Mouse (Mus musculus) urinary bladder, postnatal 25 days (tissue): ENCODE data around the gene Hadh.
A peak's percentile ranks its signal among the peaks of the same experiment; 100 is the strongest.

ENCODE experiments used
- DNase-seq: peaks from one replicate; pipeline ENCODE4 v3.0.0; 2022; ENCODE audit warnings: low spot score

Hadh gene

GRCm38 (mm10) chr3:131270381-131270780 is 1.5 kb downstream of the Hadh start:
- DNase-seq = no peak

GRCm38 (mm10) chr3:131266366-131267050 is 5.4 kb downstream of the Hadh start:
- DNase-seq = no peak

DNA sequence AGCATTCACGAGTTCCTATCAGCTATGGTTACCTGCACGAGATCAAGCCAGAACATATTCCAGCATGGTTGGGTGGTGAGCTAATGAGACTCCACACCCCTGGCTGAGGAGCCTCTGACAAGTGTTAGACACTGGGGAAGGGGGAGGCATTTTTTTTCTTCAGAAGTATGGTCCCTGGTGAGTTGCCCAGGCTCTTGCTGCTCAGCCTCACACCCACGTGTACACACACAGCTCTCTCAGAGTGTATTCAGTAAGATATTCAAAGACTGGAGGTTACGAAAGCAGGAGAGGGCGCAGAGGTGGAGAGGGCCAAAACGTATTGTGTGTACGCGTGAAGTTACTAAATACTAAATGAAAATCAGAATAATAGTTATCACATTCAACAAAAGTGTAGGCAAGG is 6.4 kb downstream of the Hadh start:
- no peak for DNase-seq

- DNase-seq = no peak
These were observed 8.0 kb downstream of the Hadh start for GRCm38 (mm10) chr3:131263766-131264486.

DNA sequence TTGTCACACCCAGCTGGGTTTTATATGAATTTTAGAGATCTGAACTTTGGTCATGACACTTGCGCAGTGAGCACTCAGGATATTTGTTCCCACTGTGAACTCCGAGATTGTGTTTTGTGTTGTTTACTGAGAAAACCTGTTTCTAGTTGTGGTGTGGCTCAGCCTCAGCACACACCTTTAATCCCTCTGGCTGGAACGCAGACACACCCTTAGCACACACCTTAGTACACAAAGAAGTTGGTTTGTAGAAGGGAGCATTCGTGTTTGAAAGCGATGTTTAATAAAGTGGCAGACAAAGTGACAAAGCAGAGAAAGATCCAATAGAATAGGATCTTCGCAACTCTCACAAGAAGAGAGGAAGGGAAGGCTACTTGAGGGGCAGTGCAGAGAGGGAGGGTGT is 11.5 kb downstream of the Hadh start:
- DNase-seq = no peak

GRCm38 (mm10) chr3:131259392-131259965 is 12.4 kb downstream of the Hadh start:
- no peak for DNase-seq

GRCm38 (mm10) chr3:131258921-131259320 is 13.0 kb downstream of the Hadh start:
- no peak for DNase-seq

DNA sequence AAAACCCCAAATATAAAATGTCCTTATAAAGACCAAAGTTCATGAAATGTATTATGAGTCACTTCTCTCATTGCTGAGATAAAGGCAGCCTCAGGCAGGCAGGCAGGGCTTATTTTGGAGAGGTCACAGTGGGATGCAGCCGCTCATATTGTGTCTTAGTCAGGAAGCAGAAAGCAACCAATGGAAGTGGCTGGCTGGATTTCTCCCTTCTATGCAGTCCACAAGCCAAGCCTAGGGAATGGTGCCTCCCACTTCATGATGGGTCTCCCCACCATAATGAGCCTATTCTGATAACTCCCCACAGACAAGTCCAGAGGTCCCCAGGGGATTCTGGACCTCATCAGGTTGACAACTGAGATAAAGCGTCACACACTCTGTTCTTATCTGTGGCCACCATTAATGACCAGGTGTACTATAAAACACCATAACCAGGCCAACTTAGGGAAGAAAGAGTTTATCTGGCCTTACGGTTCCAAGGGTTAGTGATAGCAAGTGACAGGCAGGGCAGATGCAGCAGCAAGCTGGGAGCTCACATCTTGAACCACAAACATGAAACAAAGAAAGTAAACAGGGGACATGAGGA is 16.4 kb downstream of the Hadh start:
- DNase-seq = no peak

DNA sequence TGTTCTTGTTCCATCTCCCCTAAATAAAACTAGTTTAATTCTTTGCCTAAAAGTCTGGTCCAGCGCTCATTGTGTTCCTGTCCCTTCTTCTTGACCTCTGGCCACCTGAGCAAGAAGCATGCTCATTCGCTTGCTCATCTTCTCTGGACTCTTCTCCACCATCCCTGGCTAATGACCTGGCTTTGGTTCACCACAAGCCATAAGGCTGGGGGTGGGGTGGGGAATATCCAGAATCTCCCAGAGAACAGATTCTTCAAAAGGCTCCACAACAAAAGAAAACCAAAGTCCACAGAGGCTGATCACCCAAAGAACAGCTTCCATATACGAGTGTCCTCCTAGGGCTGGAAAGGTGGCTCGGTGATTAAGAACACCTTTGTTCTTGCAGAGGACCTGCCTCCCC is 16.9 kb downstream of the Hadh start:
- no peak for DNase-seq

- no peak for DNase-seq
These were observed 20.3 kb downstream of the Hadh start for GRCm38 (mm10) chr3:131251601-131252000.

- no peak for DNase-seq
These were observed 20.9 kb downstream of the Hadh start for GRCm38 (mm10) chr3:131250978-131251377.

GRCm38 (mm10) chr3:131250283-131250682 is 21.6 kb downstream of the Hadh start:
- no peak for DNase-seq

GRCm38 (mm10) chr3:131248444-131248843 is 23.5 kb downstream of the Hadh start:
- DNase-seq = no peak

GRCm38 (mm10) chr3:131247851-131248250 is 24.1 kb downstream of the Hadh start:
- no peak for DNase-seq

DNA sequence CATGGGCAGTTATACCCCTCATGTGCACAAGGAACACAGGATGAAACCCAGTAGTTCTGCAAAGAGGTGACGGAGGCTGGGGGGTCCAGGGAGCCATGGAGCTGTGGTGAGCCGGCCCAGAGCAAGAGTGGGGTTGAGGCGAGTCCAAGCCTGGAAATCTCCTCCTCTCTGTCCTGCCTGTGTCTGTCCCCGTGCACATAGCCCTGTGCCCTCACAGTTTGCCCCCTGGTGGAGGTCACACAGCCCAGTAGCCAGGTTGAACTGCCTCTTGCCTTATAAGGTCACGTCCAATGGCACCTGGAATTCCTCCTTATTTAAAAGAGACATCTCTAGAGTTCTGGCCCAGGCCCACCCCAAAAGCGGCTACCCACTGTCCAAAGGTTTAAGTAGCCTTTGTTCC is 24.5 kb downstream of the Hadh start:
- no peak for DNase-seq

GRCm38 (mm10) chr3:131246579-131247046 is 25.3 kb downstream of the Hadh start:
- no peak for DNase-seq

- DNase-seq = peak; percentile 45
These were observed 25.9 kb downstream of the Hadh start for GRCm38 (mm10) chr3:131245766-131246578.

GRCm38 (mm10) chr3:131237785-131238633 is 33.9 kb downstream of the Hadh start:
- DNase-seq = peak; percentile 77

DNA sequence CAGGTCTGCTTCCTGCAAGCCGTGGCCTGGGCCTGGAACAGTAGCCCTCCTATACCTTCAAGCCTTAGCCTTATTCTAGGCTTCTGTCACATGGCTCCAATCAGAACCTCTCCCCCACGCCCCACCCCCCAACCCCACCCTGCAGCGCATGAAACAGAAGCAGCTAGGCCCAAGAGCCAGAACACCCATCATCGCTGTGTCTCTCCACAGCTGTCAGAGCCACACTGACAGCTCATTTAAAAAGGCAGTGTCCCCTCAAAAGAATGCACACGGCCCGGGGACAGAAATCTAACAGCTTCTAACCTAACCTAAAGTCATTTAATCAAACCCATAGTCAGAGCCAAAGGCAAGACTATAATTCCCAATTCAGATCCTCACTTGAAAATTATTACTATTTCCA is 34.8 kb downstream of the Hadh start:
- no peak for DNase-seq

DNA sequence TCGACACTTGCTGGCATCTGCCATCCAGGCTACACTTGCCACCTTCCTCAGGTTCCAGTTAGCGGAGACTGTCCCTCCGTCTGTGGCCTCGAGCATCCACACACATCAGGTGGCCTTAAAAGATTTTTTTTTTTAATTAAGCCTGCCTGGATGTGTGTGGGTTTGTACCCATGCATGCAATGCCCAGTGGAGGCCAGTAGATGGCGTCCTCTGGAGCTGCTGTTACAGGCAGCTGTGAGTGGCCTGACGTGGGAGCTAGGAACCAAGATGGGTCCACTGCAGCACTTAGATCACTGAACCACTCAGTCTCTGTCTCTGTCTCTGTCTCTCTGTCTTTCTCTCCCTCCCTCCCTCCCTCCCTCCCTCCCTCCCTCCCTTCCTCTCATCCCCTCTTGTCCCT is 43.8 kb downstream of the Hadh start:
- no peak for DNase-seq
